Mouse (Mus musculus) liver, embryonic 14.5 days (tissue): ENCODE results near the gene Ethe1.

Source experiments
- CTCF ChIP-seq: IDR thresholded peaks from 2 replicates; pipeline ENCODE4 v1.5.1; 2016; ENCODE audit warnings: antibody characterized with exemption, low read depth, control low read depth
- EP300 ChIP-seq: IDR thresholded peaks from 2 replicates; pipeline ENCODE4 v1.6.1; 2016; ENCODE audit warnings: antibody characterized with exemption, low read depth

DNA sequence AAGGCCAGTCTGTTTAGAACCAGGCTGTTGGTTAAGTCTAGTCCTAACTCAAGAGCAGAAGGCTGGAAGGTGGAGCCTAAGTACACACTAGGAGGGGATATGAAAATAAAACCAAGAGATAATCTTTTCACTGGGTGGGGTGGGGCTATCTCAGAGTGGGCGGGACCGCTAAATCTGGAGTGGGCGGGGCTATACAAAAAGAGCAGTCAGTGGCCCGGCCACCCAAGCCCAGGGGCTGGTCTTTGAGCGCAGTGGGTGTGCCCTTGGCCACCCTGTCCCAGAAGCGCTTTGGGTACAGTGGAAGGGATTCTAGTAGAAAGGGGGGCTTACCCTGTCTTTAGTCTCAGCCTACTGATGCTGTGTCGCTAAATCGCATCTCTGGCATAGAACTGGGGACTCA lies 515 bp upstream of the Ethe1 start:
- TF ChIP-seq EP300 (no peak), CTCF (no peak)
